Mouse (Mus musculus) C2C12 (cell line): ENCODE results near the gene Ndufs1.
A peak's percentile ranks its signal among the peaks of the same experiment; 100 is the strongest.

Experiments used
- CEBPB ChIP-seq: IDR thresholded peaks from one replicate; pipeline ENCODE4 v1.6.1; 2011; ENCODE audit warnings: low read depth, mild to moderate bottlenecking, control low read depth, moderate library complexity
- CTCF ChIP-seq: IDR thresholded peaks from one replicate; pipeline ENCODE4 v1.5.1; 2011; ENCODE audit not compliant: control insufficient read depth, insufficient read depth, insufficient read length
- FOSL1 ChIP-seq: IDR thresholded peaks from one replicate; pipeline ENCODE4 v1.8.0; 2011; ENCODE audit warnings: mild to moderate bottlenecking, low read length; ENCODE audit not compliant: poor library complexity, insufficient read depth, severe bottlenecking
- MAX ChIP-seq: IDR thresholded peaks from one replicate; pipeline ENCODE4 v1.6.1; 2011; ENCODE audit warnings: mild to moderate bottlenecking, control low read depth
- MYOD1 ChIP-seq: IDR thresholded peaks from one replicate; pipeline ENCODE4 v1.6.1; 2011; ENCODE audit warnings: low read depth; ENCODE audit not compliant: control insufficient read depth, insufficient read length
- MYOG ChIP-seq: IDR thresholded peaks from one replicate; pipeline ENCODE4 v1.6.1; 2011; ENCODE audit not compliant: control insufficient read depth, insufficient read length; ENCODE audit errors: extremely low read depth
- USF1 ChIP-seq: IDR thresholded peaks from one replicate; pipeline ENCODE4 v1.6.1; 2011; ENCODE audit warnings: low read depth, mild to moderate bottlenecking, control low read depth, moderate library complexity

DNA sequence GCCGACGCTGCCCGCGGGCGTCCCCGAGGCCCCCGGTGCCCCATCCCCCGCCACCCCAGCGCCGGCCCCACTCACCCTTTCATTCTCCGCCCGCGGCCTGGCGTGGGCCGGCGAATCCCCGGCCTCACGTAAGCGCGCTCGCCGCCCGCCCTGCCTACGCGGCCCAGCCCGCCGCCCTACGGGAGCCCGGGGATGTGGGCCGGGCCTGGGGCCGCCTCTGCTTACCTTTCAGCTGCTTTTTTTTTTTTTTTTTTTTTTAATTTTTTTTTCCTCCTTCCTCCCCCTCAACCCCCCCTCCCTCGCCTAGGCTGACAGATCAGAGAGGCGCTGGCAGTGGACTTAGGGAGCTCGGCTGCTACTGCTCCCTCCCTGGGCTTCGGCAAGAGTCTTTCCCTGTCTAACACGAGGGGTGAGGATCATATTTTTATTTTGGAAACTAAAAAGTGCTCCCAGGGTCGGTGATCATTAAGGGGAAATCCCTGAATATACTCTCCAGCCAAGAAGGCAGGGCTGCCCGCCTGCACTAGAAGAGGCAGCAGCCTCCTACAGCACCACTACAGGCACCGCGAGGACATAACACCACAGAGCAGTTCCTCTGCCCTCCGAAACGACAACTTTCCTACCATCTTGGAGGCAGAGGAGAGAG, 62.4 kb downstream of the Ndufs1 start, which contains the start of gene Ino80d:
- peak; percentile 33 for TF ChIP-seq CTCF
- no peak for TF ChIP-seq FOSL1
- peak; percentile 58 for TF ChIP-seq MAX
- TF ChIP-seq MYOD1: no peak
- TF ChIP-seq CEBPB: no peak
- TF ChIP-seq MYOG: no peak
- no peak for TF ChIP-seq USF1
